Mouse (Mus musculus) kidney, adult 2 months (tissue): ENCODE results near the gene Ripor2. TPM values are rescaled to one million over a fixed set of nuclear protein-coding genes. Genes with fewer than 3 reads are reported as not detected.
A peak's percentile ranks its signal among the peaks of the same experiment; 100 is the strongest.

Experiments used
- DNase-seq: peaks from one replicate; pipeline ENCODE4 v3.0.0; 2021
- H3K27ac ChIP-seq: fragments of 200-500 bp; 2 replicates; pipeline ENCODE4 v1.5.1; 2012; ENCODE audit warnings: low read depth, low read length, control low read depth, inconsistent platforms; ENCODE audit not compliant: insufficient read depth
- H3K27me3 ChIP-seq: fragments of 200-500 bp; replicated peaks from 2 replicates; pipeline ENCODE4 v1.6.1; 2012; ENCODE audit warnings: mild to moderate bottlenecking, moderate library complexity, low read length, inconsistent platforms; ENCODE audit not compliant: control insufficient read depth, insufficient read depth
- H3K36me3 ChIP-seq: fragments of 200-500 bp; 2 replicates; pipeline ENCODE4 v1.6.1; 2012; ENCODE audit warnings: mild to moderate bottlenecking, moderate library complexity, low read length, inconsistent platforms; ENCODE audit not compliant: control insufficient read depth, insufficient read depth
- H3K4me1 ChIP-seq: fragments of 200-500 bp; 2 replicates; pipeline ENCODE4 v1.6.1; 2011; ENCODE audit warnings: low read length; ENCODE audit not compliant: control insufficient read depth, insufficient read depth
- H3K4me3 ChIP-seq: fragments of 200-500 bp; 2 replicates; pipeline ENCODE4 v1.5.1; 2011; ENCODE audit warnings: mild to moderate bottlenecking, low read depth, low read length, control low read depth; ENCODE audit not compliant: insufficient read depth
- CTCF ChIP-seq: fragments of 200-500 bp; conservative IDR thresholded peaks from 2 replicates; pipeline ENCODE4 v1.5.1; 2011; ENCODE audit warnings: low read depth, mild to moderate bottlenecking, control low read depth, low read length, moderate library complexity, mixed read lengths; ENCODE audit not compliant: insufficient read depth, insufficient read length
- POLR2A ChIP-seq: fragments of 200-500 bp; IDR thresholded peaks from one replicate; pipeline ENCODE4 v1.6.1; 2011; ENCODE audit warnings: low read depth, low read length, control low read depth
- WGBS: fragments of 180-500 bp; shearing (Covaris S2); methylation state at CpG from one replicate; pipeline ENCODE4 v1.1.7; 2018; 5-methylcytosine and 5-hydroxymethylcytosine counted together
- polyA plus RNA-seq: library from polyadenylated mRNA; depleted of rRNA; stranded (reverse); fragments of >200 nt; gene quantifications from 2 replicates; pipeline ENCODE4 v1.2.3, GENCODE M21; 2012; rRNA removed

Ripor2 gene
- polyA plus RNA-seq: 1.4 and 3.7 TPM in 2 replicates

DNA sequence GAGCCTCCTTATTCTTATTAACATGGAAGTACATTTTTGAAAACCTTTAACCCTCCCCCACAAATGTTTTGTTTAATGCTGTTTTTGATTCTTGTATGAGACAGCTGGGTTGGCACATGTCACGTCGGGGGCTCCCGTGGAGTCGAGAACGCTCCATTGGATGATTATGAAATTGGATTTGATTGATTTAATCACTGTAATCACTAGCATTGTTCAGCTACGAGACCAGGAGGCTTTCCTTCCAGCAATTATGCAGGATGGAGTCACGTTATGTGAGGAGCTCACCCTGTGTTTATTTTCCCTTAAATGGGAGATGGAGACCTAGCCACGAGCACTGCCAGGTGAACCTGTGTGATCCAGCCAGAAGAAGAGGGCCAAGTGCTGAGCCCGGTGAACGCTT is at the start of gene Ripor2:
Gene Ripor2 (plus strand): TSS at position 357 of the 400 bp plus-strand sequence.
- WGBS: 85% methylated on average over 10 of the region's 10 CpGs
- TF ChIP-seq POLR2A: no peak
- no peak for TF ChIP-seq CTCF

DNA sequence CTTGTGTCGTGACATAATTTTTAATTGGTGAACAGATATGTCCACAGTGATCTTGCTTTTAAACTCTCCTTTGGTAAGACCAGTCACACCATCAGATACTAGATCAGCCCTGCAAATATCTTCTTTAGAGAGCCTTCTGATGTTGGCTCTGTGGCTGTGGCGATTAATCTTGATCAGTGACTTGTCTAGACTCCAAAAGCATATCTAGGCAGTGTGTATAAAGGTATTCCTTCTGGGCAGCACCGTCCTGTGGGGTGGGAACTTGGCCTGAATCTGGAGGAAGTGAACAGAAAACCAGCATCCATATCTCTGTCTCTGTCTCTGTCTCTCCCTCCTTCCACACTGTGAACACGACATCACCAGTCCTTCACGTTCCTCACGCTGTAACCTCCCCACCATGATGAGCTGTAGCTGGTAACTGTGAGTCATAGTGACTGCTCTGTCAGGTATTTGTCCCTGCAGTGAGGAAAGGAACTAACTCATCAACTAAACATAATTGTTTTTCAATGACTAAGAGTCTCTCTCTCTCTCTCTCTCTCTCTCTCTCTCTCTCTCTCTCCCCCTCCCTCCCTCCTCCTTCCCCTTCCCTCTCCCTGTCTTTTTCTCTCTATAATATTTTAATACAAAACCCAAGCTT is 45.3 kb upstream of the Ripor2 start:
- TF ChIP-seq CTCF (no peak), POLR2A (no peak)
- 86% methylated on average over 6 of the region's 6 CpGs for WGBS
- Histone ChIP-seq H3K4me3 (no peak overlapping the region), H3K27ac (no peak overlapping the region), H3K4me1 (no peaks in the 10 kb centered on the region), H3K36me3 (no peaks in the 10 kb centered on the region), H3K27me3 (no peaks in the 10 kb centered on the region)
- no peak for DNase-seq

More for the DNA sequence above, at the start of gene Ripor2:
- Histone ChIP-seq H3K4me1 (no peaks in the 10 kb centered on the region), H3K36me3 (no peaks in the 10 kb centered on the region), H3K27me3 (no peaks in the 10 kb centered on the region), H3K4me3 (no peak within 1 kb of the TSS), H3K27ac (no peak within 1 kb of the TSS)
- DNase-seq: no peak

DNA sequence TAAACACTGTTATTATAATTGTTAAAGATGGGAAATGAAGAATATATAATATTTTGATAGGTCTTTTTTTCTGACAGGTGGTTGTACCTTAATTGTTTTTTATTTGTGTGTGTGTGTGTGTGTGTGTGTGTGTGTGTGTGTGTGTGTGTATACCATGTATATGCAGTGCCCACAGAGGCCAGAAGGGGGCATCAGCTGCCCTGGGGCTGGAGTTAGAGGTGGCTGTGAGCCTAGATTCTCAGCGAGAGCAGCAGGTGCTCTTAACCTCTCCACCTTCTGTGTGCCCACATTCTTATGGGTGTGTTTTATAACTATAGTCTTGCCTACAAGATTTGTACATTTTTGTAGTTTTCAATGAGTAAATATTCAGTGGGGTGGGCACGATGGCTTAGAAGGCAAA is 44.0 kb upstream of the Ripor2 start:
- Histone ChIP-seq H3K36me3 (no peaks in the 10 kb centered on the region), H3K4me1 (no peaks in the 10 kb centered on the region), H3K27ac (no peak overlapping the region), H3K27me3 (no peaks in the 10 kb centered on the region), H3K4me3 (no peak overlapping the region)
- 96% methylated on average over 2 of the region's 2 CpGs for WGBS
- no peak for DNase-seq
- TF ChIP-seq CTCF (no peak; the same call in 1 of the 2 replicates), POLR2A (no peak)

DNA sequence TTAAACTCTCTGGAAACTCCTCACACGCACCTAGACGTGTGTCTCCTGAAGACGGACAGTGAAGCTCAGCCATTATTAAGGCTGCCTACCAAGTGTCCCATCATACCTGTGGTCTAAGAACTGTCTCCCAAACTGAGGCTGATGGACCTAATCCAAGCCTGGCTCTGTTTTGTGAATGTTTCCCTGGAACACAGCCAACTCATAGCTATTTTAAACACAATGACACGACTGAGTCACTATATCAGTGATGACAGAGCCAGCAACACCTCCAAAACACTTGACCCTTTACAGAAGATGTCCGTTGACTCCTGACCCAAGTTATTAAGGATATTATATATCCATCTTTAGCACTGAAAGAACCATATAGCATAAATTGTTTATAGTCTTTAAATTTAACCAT is 43.0 kb upstream of the Ripor2 start:
- no peak overlapping the region for H3K4me3 ChIP-seq
- DNase-seq: peak; percentile 33
- H3K4me1 ChIP-seq: no peaks in the 10 kb centered on the region
- WGBS: 70% methylated on average over 5 of the region's 5 CpGs
- no peaks in the 10 kb centered on the region for H3K27me3 ChIP-seq
- no peak for TF ChIP-seq POLR2A
- TF ChIP-seq CTCF: no peak
- no peaks in the 10 kb centered on the region for H3K36me3 ChIP-seq
- H3K27ac ChIP-seq: no peak overlapping the region

DNA sequence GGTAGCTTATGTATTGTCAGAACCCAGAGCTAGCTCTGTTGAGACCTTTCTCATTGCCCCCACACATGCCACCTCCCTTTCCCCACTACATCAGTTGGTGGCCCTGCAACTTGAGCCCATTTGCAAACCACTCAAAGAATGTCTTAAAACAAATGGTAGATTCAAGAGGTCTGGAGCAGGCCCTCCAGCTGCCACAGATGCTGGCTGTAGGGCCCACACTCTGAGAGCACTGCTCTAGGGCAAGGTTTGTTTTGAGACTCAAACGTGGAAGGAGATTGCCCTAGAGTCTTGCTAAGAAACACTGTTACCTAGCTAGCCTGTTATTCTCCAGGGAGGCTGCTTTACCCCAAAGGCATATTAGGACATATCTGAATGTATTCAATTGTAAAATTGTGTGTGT is 36.3 kb upstream of the Ripor2 start:
- TF ChIP-seq POLR2A: no peak
- TF ChIP-seq CTCF: no peak
- Histone ChIP-seq H3K36me3 (no peaks in the 10 kb centered on the region), H3K4me1 (no peaks in the 10 kb centered on the region), H3K4me3 (no peak overlapping the region), H3K27ac (no peak overlapping the region), H3K27me3 (no peaks in the 10 kb centered on the region)
- WGBS: 52% methylated on average over 1 of the region's 1 CpGs
- DNase-seq: no peak

- no peak for DNase-seq
- no peak overlapping the region for H3K27ac ChIP-seq
- no peaks in the 10 kb centered on the region for H3K36me3 ChIP-seq
- TF ChIP-seq POLR2A (no peak), CTCF (no peak)
- no peaks in the 10 kb centered on the region for H3K4me1 ChIP-seq
- WGBS: 79% methylated on average over 12 of the region's 12 CpGs
- H3K4me3 ChIP-seq: no peak overlapping the region
- H3K27me3 ChIP-seq: no peaks in the 10 kb centered on the region
These were observed 35.1 kb upstream of the Ripor2 start for GRCm38 (mm10) chr13:24546801-24547459.

- Histone ChIP-seq H3K27me3 (no peaks in the 10 kb centered on the region), H3K36me3 (no peaks in the 10 kb centered on the region), H3K4me1 (no peaks in the 10 kb centered on the region), H3K27ac (no peak overlapping the region), H3K4me3 (no peak overlapping the region)
- TF ChIP-seq CTCF (no peak), POLR2A (no peak)
- DNase-seq: no peak
These were observed 33.1 kb upstream of the Ripor2 start for GRCm38 (mm10) chr13:24548911-24549310.
